Mouse (Mus musculus): ENCODE measurements around the gene Nrtn. TPM values are rescaled to one million over a fixed set of nuclear protein-coding genes. Genes with fewer than 3 reads are reported as not detected.

The Nrtn gene
- polyA plus RNA-seq, 1 experiment from 2014 or later: 5.3 TPM

DNA sequence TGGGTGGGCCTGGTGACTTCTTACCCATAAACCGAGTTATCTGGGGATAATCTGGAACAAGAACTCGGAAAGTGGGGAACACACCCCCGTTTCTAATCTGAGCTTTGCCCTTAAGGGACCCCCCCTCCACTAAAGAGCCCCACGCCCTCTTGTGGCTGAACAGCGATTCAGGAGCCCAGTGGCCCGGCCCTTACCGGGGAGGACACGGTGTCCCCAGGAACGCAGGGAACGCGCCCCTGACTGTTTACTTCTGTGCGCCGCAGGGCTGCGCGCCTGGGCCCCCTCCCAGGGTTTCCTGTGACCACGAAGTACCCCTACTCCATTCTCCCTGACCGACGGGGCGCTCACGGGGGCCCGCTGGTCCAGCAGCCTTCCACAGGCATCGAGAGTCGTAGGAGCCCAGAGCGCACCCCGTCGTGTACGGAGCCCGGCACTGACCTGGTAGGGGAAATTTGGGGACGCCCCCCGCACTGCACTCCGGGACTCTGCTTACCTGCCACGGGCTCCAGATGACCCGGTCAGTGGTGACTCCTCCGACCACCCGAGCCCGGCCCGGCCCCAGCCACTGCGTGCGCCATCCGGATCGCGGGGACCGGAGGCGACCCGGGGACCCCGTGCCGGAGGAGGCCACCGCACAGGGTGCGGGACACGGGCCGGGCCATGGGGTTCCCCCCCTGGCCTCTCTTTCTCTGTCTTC is 479 bp downstream of the Nrtn start:
- Histone ChIP-seq H3K9ac (ENCODE audit: low read depth, low read length) (peak overlapping the region; percentile 70), H3K9me3 (ENCODE audit: control insufficient read depth, low read length) (no peaks in the 10 kb centered on the region), H3K36me3 (ENCODE audit: control insufficient read depth, insufficient read depth, low read length) (no peaks in the 10 kb centered on the region), H3K4me2 (peak overlapping the region; percentile 98), H3K27ac (ENCODE audit: low read depth, low read length) (peak overlapping the region; percentile 77; the same call in 1 of the 2 replicates), H3K27me3 (replicated peaks; ENCODE audit: control insufficient read depth, insufficient read depth, low read length) (peaks cover 55% of the 10 kb centered on the region), H3K4me1 (replicated peaks; ENCODE audit: control insufficient read depth, insufficient read depth, low read length) (peaks cover 32% of the 10 kb centered on the region), H3K4me3 (ENCODE audit: low read depth, low read length) (peak overlapping the region; percentile 62)
- 3% methylated on average over 47 of the region's 51 CpGs for WGBS
- DNase-seq (ENCODE audit: low spot score): no peak
- ATAC-seq (replicated peaks; ENCODE audit: low FRiP score): peak; percentile 1; the same call in 1 of the 2 replicates

GRCm38 (mm10) chr17:56754271-56755185 is 2.8 kb downstream of the Nrtn start:
- WGBS: 12% methylated on average over 36 of the region's 36 CpGs
- no peak for DNase-seq (ENCODE audit: low spot score)
- Histone ChIP-seq H3K4me2 (peak overlapping the region; percentile 35), H3K27ac (ENCODE audit: low read depth, low read length) (no peak overlapping the region), H3K9me3 (ENCODE audit: control insufficient read depth, low read length) (no peaks in the 10 kb centered on the region), H3K27me3 (replicated peaks; ENCODE audit: control insufficient read depth, insufficient read depth, low read length) (peaks cover 74% of the 10 kb centered on the region), H3K9ac (ENCODE audit: low read depth, low read length) (no peak overlapping the region), H3K4me1 (replicated peaks; ENCODE audit: control insufficient read depth, insufficient read depth, low read length) (peaks cover 29% of the 10 kb centered on the region), H3K36me3 (ENCODE audit: control insufficient read depth, insufficient read depth, low read length) (no peaks in the 10 kb centered on the region), H3K4me3 (ENCODE audit: low read depth, low read length) (peak overlapping the region; percentile 11; the same call in 1 of the 2 replicates)
- no peak for ATAC-seq (replicated peaks; ENCODE audit: low FRiP score)

GRCm38 (mm10) chr17:56753452-56753851 is 3.9 kb downstream of the Nrtn start:
- H3K4me1 ChIP-seq (replicated peaks; ENCODE audit: control insufficient read depth, insufficient read depth, low read length): peaks cover 25% of the 10 kb centered on the region
- no peak overlapping the region; the same call in 1 of the 2 replicates for H3K4me3 ChIP-seq (ENCODE audit: low read depth, low read length)
- no peak for ATAC-seq (replicated peaks; ENCODE audit: low FRiP score)
- H3K27ac ChIP-seq (ENCODE audit: low read depth, low read length): no peak overlapping the region
- WGBS: 30% methylated on average over 15 of the region's 15 CpGs
- no peaks in the 10 kb centered on the region for H3K9me3 ChIP-seq (ENCODE audit: control insufficient read depth, low read length)
- no peak overlapping the region for H3K9ac ChIP-seq (ENCODE audit: low read depth, low read length)
- peaks cover 74% of the 10 kb centered on the region for H3K27me3 ChIP-seq (replicated peaks; ENCODE audit: control insufficient read depth, insufficient read depth, low read length)
- no peaks in the 10 kb centered on the region for H3K36me3 ChIP-seq (ENCODE audit: control insufficient read depth, insufficient read depth, low read length)
- no peak for DNase-seq (ENCODE audit: low spot score)
- no peak overlapping the region for H3K4me2 ChIP-seq

DNA sequence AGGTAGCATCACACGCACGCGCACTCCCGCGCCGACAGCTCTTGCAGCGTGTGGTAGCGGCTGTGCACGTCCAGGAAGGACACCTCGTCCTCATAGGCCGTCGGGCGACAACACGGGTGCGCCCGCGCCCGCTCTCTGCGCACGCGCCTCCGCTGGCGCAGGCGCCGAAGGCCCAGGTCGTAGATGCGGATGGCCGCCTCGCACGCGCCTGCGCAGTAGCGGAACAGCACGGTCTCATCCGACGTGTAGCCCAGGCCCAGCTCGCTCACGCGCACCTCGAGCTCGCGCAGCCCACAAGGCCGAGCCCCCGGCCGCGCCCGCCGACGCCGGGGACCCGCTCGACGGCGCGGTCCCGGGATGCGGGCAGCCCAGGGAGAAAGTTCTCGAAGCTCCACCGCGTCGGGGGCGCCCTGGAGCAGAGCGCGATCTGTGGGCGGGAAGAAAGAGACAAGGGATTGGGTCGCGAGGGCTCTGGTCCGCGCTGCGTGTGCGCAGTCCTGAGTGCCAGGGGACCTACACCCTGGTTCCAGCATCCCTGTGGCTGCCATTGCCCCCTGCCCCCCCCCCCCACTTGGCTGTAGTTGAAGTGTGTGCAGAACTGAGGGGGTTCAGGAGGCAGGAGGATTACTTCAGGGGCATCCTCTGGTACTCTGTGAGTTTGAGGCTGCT is 5.8 kb downstream of the Nrtn start:
- H3K9ac ChIP-seq (ENCODE audit: low read depth, low read length): no peak overlapping the region
- no peaks in the 10 kb centered on the region for H3K9me3 ChIP-seq (ENCODE audit: control insufficient read depth, low read length)
- H3K36me3 ChIP-seq (ENCODE audit: control insufficient read depth, insufficient read depth, low read length): no peaks in the 10 kb centered on the region
- H3K4me2 ChIP-seq: peak overlapping the region; percentile 57
- WGBS: 20% methylated on average over 71 of the region's 71 CpGs
- DNase-seq (ENCODE audit: low spot score) (peak; percentile 66), ATAC-seq (replicated peaks; ENCODE audit: low FRiP score) (peak; percentile 72)
- H3K27ac ChIP-seq (ENCODE audit: low read depth, low read length): no peak overlapping the region
- H3K27me3 ChIP-seq (replicated peaks; ENCODE audit: control insufficient read depth, insufficient read depth, low read length): peaks cover 65% of the 10 kb centered on the region
- H3K4me3 ChIP-seq (ENCODE audit: low read depth, low read length): peak overlapping the region; percentile 32
- peaks cover 10% of the 10 kb centered on the region for H3K4me1 ChIP-seq (replicated peaks; ENCODE audit: control insufficient read depth, insufficient read depth, low read length)

DNA sequence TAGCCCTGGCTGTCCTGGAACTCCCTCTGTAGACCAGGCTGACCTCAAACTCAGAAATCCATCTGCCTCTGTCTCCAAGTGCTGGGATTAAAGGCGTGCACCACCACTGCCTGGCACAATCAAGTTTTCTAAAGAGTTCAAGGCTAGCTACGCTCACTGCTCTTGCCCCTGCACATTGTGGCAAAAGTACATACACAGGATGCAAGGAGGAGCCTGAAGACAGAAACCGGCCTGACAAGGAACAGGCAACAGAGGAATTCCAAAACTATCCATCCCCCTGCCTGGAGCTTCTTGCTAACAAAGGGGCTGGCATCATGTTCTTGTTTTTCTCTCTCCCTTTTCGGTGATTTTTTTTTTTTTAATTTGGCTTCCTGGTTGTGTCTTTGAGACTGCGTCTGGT is 13.2 kb downstream of the Nrtn start:
- ATAC-seq (replicated peaks; ENCODE audit: low FRiP score) (no peak), DNase-seq (ENCODE audit: low spot score) (no peak)
- Histone ChIP-seq H3K27me3 (replicated peaks; ENCODE audit: control insufficient read depth, insufficient read depth, low read length) (0 out of 2 replicates have a peak, but pooled peaks cover 3% of the 10 kb centered on the region), H3K4me1 (replicated peaks; ENCODE audit: control insufficient read depth, insufficient read depth, low read length) (no peaks in the 10 kb centered on the region), H3K9me3 (ENCODE audit: control insufficient read depth, low read length) (no peaks in the 10 kb centered on the region), H3K27ac (ENCODE audit: low read depth, low read length) (no peak overlapping the region), H3K4me2 (no peak overlapping the region), H3K36me3 (ENCODE audit: control insufficient read depth, insufficient read depth, low read length) (no peaks in the 10 kb centered on the region), H3K4me3 (ENCODE audit: low read depth, low read length) (no peak overlapping the region), H3K9ac (ENCODE audit: low read depth, low read length) (no peak overlapping the region)
- 50% methylated on average over 5 of the region's 5 CpGs for WGBS

- ATAC-seq (replicated peaks; ENCODE audit: low FRiP score) (no peak), DNase-seq (ENCODE audit: low spot score) (no peak)
- 70% methylated on average over 17 of the region's 17 CpGs for WGBS
- Histone ChIP-seq H3K36me3 (ENCODE audit: control insufficient read depth, insufficient read depth, low read length) (no peaks in the 10 kb centered on the region), H3K4me2 (no peak overlapping the region), H3K9ac (ENCODE audit: low read depth, low read length) (no peak overlapping the region), H3K27ac (ENCODE audit: low read depth, low read length) (no peak overlapping the region), H3K4me3 (ENCODE audit: low read depth, low read length) (no peak overlapping the region), H3K9me3 (ENCODE audit: control insufficient read depth, low read length) (no peaks in the 10 kb centered on the region), H3K4me1 (replicated peaks; ENCODE audit: control insufficient read depth, insufficient read depth, low read length) (no peaks in the 10 kb centered on the region), H3K27me3 (replicated peaks; ENCODE audit: control insufficient read depth, insufficient read depth, low read length) (peaks cover 12% of the 10 kb centered on the region; the same call in 1 of the 2 replicates)
These were observed 16.6 kb downstream of the Nrtn start for GRCm38 (mm10) chr17:56740788-56741160.

GRCm38 (mm10) chr17:56740118-56740787 is 17.1 kb downstream of the Nrtn start:
- WGBS: 75% methylated on average over 17 of the region's 17 CpGs
- Histone ChIP-seq H3K9ac (ENCODE audit: low read depth, low read length) (no peak overlapping the region), H3K27me3 (replicated peaks; ENCODE audit: control insufficient read depth, insufficient read depth, low read length) (peaks cover 12% of the 10 kb centered on the region; the same call in 1 of the 2 replicates), H3K27ac (ENCODE audit: low read depth, low read length) (no peak overlapping the region), H3K4me1 (replicated peaks; ENCODE audit: control insufficient read depth, insufficient read depth, low read length) (no peaks in the 10 kb centered on the region), H3K36me3 (ENCODE audit: control insufficient read depth, insufficient read depth, low read length) (no peaks in the 10 kb centered on the region), H3K9me3 (ENCODE audit: control insufficient read depth, low read length) (no peaks in the 10 kb centered on the region), H3K4me2 (no peak overlapping the region), H3K4me3 (ENCODE audit: low read depth, low read length) (no peak overlapping the region)
- no peak for ATAC-seq (replicated peaks; ENCODE audit: low FRiP score)
- no peak for DNase-seq (ENCODE audit: low spot score)

DNA sequence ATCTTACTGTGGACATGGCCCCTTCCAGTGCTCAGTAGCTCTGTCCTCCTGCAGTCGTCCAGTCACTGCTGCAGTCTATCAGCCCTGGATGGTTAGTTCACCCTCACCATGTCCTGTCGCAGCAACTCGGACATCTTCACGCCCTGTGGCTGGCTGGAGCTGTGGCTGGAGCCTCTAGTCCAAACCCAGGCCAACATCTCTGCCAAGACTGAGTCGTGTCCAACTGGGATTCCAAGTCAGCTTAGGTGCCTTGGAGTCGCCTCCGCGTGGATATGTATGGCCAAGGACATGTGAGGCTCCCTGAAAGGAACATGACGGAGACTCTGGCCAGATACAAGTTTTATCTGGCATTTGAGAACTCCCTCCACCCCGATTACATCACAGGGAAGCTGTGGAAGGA is 19.1 kb downstream of the Nrtn start:
- peaks cover 14% of the 10 kb centered on the region; the same call in 1 of the 2 replicates for H3K27me3 ChIP-seq (replicated peaks; ENCODE audit: control insufficient read depth, insufficient read depth, low read length)
- WGBS: 77% methylated on average over 10 of the region's 10 CpGs

More for the DNA sequence above, 19.1 kb downstream of the Nrtn start:
- no peak overlapping the region for H3K4me2 ChIP-seq
- H3K36me3 ChIP-seq (ENCODE audit: control insufficient read depth, insufficient read depth, low read length): no peaks in the 10 kb centered on the region
- H3K9ac ChIP-seq (ENCODE audit: low read depth, low read length): no peak overlapping the region
- ATAC-seq (replicated peaks; ENCODE audit: low FRiP score) (no peak), DNase-seq (ENCODE audit: low spot score) (no peak)
- no peaks in the 10 kb centered on the region for H3K9me3 ChIP-seq (ENCODE audit: control insufficient read depth, low read length)
- no peak overlapping the region for H3K27ac ChIP-seq (ENCODE audit: low read depth, low read length)
- H3K4me3 ChIP-seq (ENCODE audit: low read depth, low read length): no peak overlapping the region
- no peaks in the 10 kb centered on the region for H3K4me1 ChIP-seq (replicated peaks; ENCODE audit: control insufficient read depth, insufficient read depth, low read length)

Measured in liver, embryonic 11.5 days (tissue).